Mouse (Mus musculus) kidney, adult 8-10 months (tissue): ENCODE data around the gene Fads3.

Experiments used
- DNase-seq, 2 experiments: peaks; one replicate each; pipeline ENCODE4 v3.0.0; 2022

Fads3 gene

DNA sequence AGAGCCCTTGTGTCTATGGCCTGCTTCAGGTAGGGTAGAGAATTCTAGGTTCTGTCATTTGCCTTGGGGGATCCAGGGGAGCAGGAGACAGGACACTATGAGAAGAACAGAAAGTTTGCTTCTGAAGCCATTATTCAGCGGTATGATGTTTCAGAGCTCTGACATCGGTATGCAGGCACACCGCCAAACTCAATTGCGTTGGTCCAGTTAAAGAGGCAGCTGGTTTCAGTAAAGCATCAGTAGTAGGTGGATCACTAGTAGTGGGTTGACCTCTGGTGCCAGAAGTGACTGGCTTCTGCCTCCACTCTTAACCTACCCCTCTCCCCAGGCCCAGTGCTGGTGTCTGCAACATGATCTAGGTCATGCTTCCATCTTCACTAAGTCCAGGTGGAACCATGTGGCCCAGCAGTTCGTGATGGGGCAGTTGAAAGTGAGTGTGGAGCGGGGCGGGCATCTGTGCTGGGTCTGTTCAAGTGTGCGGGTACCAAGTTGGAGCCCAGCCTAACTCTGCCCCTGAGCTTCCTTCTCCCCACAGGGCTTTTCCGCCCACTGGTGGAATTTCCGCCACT, 12.4 kb downstream of the Fads3 start:
- no peak for DNase-seq

DNA sequence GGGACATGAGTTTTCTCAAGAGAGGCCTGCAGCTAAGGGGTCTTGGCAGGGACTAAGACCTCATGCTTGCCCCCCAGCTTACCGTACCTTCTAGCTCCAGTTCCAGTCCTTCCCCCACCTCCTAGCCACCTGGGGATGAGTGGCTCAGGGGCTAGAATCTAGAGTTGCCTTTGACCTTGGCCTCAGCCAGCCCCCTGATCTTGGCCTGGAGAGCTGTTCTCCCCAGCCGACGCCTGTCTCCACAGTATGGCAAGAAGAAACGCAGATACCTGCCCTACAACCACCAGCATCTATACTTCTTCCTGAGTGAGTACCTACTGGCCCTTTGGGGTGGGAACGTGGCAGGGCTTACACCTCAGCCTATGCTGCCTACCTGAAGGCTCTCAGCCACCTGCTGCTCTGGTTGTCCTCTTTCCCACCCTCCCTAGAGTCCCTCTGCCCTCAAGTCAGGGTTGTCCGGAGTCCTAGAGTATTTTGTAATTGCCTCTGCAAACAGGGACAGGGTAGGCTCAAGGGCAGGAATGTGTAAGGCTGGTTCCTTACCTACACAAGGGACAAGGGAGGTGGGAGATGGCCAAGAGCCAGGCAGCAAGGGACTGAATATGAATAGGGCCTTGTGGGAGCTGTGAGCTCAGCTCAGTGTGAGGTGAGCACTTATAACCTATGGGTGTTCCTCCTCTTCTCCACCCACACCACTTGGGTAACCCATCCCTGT, 13.1 kb downstream of the Fads3 start:
- DNase-seq: no peak

DNA sequence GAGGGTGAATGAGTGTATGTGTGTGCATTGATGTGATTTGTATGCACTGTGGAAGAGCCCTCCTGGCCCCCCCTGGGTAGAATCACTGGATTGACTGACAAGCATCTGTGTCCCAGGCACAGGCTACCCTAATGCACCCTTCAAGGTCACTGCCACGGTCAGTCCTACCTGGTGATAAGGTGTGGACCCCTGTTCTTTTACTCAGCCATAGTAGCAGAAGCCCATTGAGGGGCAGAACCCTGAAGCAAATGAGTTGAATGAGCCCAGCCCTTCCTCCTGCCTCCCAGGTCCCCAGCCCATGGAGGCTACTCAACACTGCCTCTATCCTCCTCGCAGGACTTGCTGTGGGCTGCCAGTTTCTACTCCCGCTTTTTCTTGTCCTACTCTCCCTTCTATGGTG, 13.9 kb downstream of the Fads3 start:
- DNase-seq: no peak

- peak; percentile 73 to 84 for DNase-seq
These were observed 14.7 kb downstream of the Fads3 start for GRCm38 (mm10) chr19:10055783-10056660.

DNA sequence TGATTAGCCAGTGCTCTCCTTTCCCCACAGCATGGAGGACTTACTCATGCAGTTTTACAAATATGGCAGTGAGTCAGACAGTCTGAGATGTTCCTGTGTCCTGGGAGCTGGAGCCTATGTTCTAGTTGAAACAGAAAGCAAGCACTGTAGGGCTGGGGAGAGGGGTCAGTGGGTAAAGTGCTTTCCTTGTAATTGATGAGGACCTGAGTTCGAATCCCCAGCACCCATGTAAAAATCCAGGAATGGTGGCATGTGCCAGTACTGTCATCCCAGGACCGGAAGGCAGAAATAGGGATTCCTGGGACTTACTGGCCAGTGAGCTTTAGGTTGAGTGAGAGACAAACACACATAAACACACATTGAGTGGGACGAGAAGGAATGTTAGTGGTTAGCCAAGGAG, 15.3 kb downstream of the Fads3 start:
- DNase-seq: no peak

GRCm38 (mm10) chr19:10057486-10058351, 16.4 kb downstream of the Fads3 start:
- DNase-seq: peak; percentile 95

- no peak for DNase-seq
These were observed 17.0 kb downstream of the Fads3 start for GRCm38 (mm10) chr19:10058352-10058825.

GRCm38 (mm10) chr19:10058876-10059427, 17.6 kb downstream of the Fads3 start:
- DNase-seq: no peak

- DNase-seq: no peak
These were observed 18.7 kb downstream of the Fads3 start for GRCm38 (mm10) chr19:10059911-10060567.

GRCm38 (mm10) chr19:10060783-10061590, 19.6 kb downstream of the Fads3 start:
- no peak for DNase-seq

DNA sequence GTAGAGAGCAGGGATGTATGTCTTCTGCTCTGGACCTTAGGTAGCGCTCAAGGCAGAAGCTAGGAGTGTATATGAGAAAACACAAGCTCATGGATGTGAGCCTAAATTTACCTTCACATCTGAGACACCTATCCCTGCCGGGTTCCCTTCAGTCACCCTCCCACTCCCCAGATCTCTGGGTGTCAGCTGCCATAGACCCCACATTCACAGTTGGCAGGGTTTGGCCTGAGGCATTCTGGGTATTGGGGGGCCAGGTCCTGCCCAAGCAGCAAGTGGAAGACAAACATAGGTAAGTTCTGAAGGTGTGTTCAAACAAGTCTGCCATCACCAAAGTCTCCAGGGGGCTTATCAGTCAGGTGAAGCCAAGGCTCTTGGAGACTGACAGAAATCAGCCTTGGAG, 20.3 kb downstream of the Fads3 start:
- no peak for DNase-seq

DNA sequence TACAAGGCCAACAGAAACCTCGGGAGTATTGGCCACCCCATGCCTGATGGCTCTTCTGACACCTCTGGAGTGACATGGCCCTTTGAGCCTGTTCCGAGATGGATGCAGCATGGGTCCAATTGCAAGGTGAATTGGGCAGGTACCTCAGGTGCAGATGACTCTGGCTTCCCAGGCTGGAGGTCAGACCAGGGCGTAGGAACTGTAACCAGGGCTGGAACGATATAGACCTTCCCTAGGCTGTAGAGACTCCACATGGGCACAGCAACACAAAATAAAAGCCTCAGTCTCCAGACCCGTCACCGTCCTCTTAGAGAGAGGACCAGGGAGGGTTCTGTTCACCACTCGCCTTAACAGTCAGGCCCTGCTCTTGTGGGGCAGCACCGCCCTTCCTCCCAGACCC, 20.9 kb downstream of the Fads3 start:
- DNase-seq: no peak

DNA sequence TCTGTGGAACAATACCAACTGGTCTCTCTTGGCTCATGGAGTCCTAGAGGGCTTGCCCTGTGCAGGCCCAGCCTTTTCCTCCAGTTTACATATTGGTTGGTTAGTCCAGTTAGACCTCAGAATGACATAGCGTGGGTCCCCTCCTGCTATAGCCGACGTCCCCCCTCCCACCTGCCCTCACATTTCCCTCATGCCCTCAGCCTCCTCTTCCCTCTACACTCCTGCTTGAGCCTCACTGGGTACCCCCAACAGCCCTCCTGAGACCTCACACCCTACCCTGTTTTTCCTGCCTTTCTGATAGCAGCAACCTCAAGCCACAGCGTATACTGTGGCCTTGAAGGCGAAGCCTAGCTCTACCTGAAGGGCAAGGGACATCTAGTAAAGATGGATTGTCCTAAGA, 21.5 kb downstream of the Fads3 start:
- no peak for DNase-seq

DNA sequence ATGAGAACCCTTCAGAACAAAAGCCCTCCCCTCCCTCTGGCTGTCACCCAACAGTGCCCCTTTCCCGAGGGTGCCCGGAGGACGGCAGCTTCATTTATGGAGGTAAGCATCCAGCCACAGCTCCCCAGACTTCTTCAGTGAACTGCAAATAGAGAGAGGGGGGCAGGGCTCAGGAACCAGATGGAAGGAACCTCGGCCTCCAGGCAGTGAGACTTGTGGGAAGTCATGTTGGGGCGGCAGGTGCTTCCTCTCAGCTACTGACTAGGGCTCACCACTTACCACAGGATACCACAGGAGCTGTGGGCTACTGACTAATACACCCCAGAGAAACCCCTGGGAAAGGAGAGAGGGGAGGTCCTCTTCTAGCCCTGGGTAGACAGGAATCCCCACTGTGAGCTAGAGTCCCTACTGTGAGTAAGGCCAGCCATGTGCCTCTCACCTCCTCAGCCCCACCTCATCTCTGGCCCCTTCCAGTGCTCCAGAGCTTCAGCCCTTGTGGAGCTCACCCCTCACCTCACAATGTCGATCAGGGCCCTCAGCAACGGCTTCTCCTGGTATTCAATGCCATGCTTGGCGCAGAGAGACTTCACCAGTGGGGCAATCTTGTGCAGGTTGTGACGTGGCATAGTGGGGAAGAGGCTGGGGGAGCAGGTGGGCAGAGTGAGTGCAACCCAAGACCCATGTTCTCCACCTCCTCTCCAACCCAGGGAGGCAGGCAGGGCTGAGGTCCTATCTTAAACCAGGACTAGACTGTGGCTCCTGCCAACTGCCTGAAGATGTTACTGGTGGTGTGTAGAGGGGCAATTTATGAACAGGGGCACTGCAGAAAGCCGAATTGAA, 23.0 kb downstream of the Fads3 start:
- no peak for DNase-seq

- no peak for DNase-seq
These were observed 24.3 kb downstream of the Fads3 start for GRCm38 (mm10) chr19:10065465-10066188.

- DNase-seq: no peak
These were observed 24.8 kb downstream of the Fads3 start for GRCm38 (mm10) chr19:10066189-10066500.

GRCm38 (mm10) chr19:10066502-10066901, 25.1 kb downstream of the Fads3 start:
- no peak for DNase-seq

GRCm38 (mm10) chr19:10067701-10068100, 26.3 kb downstream of the Fads3 start:
- DNase-seq: no peak

DNA sequence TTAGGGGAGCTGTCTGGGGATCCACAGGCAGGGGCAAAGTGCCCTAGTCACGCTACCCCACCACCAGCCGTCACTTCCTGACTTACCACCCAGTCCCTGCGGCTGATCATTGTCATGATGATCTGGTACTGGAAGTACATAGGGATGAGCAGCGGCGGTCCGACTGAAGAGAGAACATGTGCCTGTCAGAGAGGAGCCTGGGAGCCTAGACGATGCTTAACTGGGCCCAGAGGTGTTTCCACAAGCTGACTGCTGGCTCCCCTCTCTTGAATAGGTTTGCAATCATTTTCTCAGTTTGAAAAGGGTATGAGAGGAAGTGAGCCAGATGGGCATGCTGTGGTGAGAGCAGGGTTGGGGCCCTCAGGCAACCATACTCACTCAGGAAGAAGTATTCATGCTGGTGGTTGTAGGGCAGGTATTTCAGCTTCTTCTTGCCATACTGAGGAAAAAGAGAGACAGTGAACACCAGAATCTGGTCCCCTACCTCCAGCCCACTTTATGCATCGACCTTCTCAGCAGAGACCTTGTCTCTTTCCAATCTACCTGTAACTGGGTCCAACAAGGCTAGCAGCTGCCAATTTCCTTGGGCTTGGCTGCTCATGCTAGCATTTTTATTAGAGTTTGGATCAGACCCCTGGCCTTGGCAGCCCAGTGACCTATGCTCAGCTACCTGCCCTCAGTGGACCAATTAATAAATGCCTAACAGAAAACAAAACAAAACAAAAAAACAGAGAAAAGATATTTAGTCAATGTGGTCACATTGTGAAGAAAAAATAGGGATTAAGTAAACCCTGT, 29.0 kb downstream of the Fads3 start:
- DNase-seq: peak; percentile 80 to 84
